Comparison of ENCODE assay signal across 11 mouse cellular contexts in the genomic region with DNA sequence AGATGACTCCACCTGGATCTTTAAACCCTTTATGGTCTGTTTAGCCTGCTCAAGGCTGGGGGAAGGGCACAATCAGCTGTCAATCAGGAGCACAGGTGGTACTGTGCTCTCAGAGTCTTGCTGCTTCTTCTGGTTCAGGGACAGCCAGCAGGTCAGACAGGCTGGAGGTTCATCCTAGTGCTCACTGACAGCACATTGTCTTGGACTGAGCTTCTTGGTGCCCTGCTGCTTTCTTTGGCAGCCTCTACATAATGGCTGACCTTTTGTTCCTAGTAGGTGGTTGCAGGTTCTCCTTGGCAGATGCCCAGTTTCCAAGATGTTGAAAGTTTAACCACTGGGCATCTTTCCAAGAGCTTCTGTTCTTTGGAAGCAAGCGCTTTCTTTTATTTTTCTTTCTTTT. TPM values are rescaled to one million over a fixed set of nuclear protein-coding genes. Genes with fewer than 3 reads are reported as not detected.
DNase-seq lines count a peak whose midpoint lies in the region; ATAC-seq and TF ChIP-seq lines count a peak whose summit lies in the region.
"Had no signal": no experiment of that assay in that cellular context is flagged by ENCODE, and none has a peak within 500 bp of the region (broad histone marks: within the 10 kb centered on the region; RNA-seq: fewer than 3 reads in every experiment).

No protein-coding gene starts in this region.

- no peak overlapping the region for H3K9ac ChIP-seq in kidney, embryonic 14.5 days (ENCODE audit: low read depth, low read length)
- no peak overlapping the region for H3K9ac ChIP-seq in neural tube, embryonic 15.5 days (replicated peaks)
- H3K9ac ChIP-seq: forebrain, embryonic 15.5 days; hindbrain, embryonic 12.5 days; liver, embryonic 14.5 days had no signal

- H3K4me2 ChIP-seq in kidney, embryonic 14.5 days (replicated peaks; ENCODE audit: low read depth, low read length), result no peak overlapping the region
- no peak overlapping the region for H3K4me2 ChIP-seq in neural tube, embryonic 15.5 days
- H3K4me2 ChIP-seq: forebrain, embryonic 15.5 days; hindbrain, embryonic 12.5 days had no signal

- no peak overlapping the region for H3K4me3 ChIP-seq in kidney, adult 2 months (ENCODE audit: insufficient read depth, low read depth, low read length)
- H3K4me3 ChIP-seq in kidney, embryonic 14.5 days (ENCODE audit: low read length), result no peak overlapping the region
- no peak overlapping the region for H3K4me3 ChIP-seq in lung, adult 2 months (replicated peaks; ENCODE audit: extremely low read depth, low read depth, low read length)
- no peak overlapping the region for H3K4me3 ChIP-seq in neural tube, embryonic 15.5 days (replicated peaks)
- H3K4me3 ChIP-seq: forebrain, embryonic 15.5 days; hindbrain, embryonic 12.5 days had no signal

- TF ChIP-seq POLR2A in kidney, adult 2 months (IDR thresholded peaks at IDR 0.05; ENCODE audit: low read depth, low read length), result no peak
- TF ChIP-seq POLR2A in lung, adult 2 months (IDR thresholded peaks at IDR 0.05; ENCODE audit: borderline replicate concordance, extremely low read depth, low read depth, low read length), result no peak

- peak; percentile 96 for DNase-seq in kidney, adult 2 months
- DNase-seq in adrenal gland, adult (ENCODE audit: inconsistent age in 2 of 2, low spot score in 1 of 2), result peak; percentile 44 to 87
- peak; percentile 87 for DNase-seq in cerebellum, adult 9-10 months
- DNase-seq in lung, adult 2 months, result peak; percentile 20
- DNase-seq in heart, adult 8-10 months (ENCODE audit: low spot score), result no peak
- no peak for DNase-seq in gastrocnemius, postnatal 4 days (ENCODE audit: low spot score in 2 of 2)

- no peak for ATAC-seq in kidney, embryonic 14.5 days (ENCODE audit: low FRiP score, low TSS enrichment)
- no peak for ATAC-seq in neural tube, embryonic 15.5 days (ENCODE audit: low FRiP score)
- ATAC-seq: forebrain, embryonic 15.5 days had no signal

- H3K27ac ChIP-seq in kidney, adult 2 months (ENCODE audit: insufficient read depth, low read depth, low read length), result 0 out of 2 replicates have a peak overlapping the region, but pooled peaks have one; percentile 21
- H3K27ac ChIP-seq in kidney, embryonic 14.5 days (ENCODE audit: low read depth, low read length), result no peak overlapping the region
- H3K27ac ChIP-seq in neural tube, embryonic 15.5 days (replicated peaks), result no peak overlapping the region
- H3K27ac ChIP-seq: forebrain, embryonic 15.5 days; hindbrain, embryonic 12.5 days; liver, embryonic 14.5 days had no signal

- no peak for TF ChIP-seq CTCF in kidney, adult 2 months (conservative IDR thresholded peaks at IDR 0.05; ENCODE audit: insufficient read depth, insufficient read length, low read depth, low read length)
- no peak for TF ChIP-seq CTCF in lung, adult 2 months (IDR thresholded peaks at IDR 0.05; ENCODE audit: insufficient read depth, low read length)

- no peaks in the 10 kb centered on the region for H3K9me3 ChIP-seq in kidney, embryonic 14.5 days (ENCODE audit: control insufficient read depth, low read length)
- no peaks in the 10 kb centered on the region for H3K9me3 ChIP-seq in neural tube, embryonic 15.5 days (replicated peaks)
- H3K9me3 ChIP-seq: forebrain, embryonic 15.5 days; hindbrain, embryonic 12.5 days had no signal

- H3K36me3 ChIP-seq in kidney, adult 2 months (ENCODE audit: control insufficient read depth, insufficient read depth, low read length), result no peaks in the 10 kb centered on the region
- no peaks in the 10 kb centered on the region for H3K36me3 ChIP-seq in kidney, embryonic 14.5 days (ENCODE audit: control insufficient read depth, insufficient read depth, low read length)
- no peaks in the 10 kb centered on the region for H3K36me3 ChIP-seq in neural tube, embryonic 15.5 days
- H3K36me3 ChIP-seq: forebrain, embryonic 15.5 days; hindbrain, embryonic 12.5 days had no signal

- no peaks in the 10 kb centered on the region for H3K27me3 ChIP-seq in kidney, adult 2 months (replicated peaks; ENCODE audit: control insufficient read depth, insufficient read depth, low read length)
- no peaks in the 10 kb centered on the region for H3K27me3 ChIP-seq in kidney, embryonic 14.5 days (ENCODE audit: control insufficient read depth, insufficient read depth, low read length)
- H3K27me3 ChIP-seq in neural tube, embryonic 15.5 days (replicated peaks), result no peaks in the 10 kb centered on the region
- H3K27me3 ChIP-seq: forebrain, embryonic 15.5 days; hindbrain, embryonic 12.5 days had no signal

- H3K4me1 ChIP-seq in kidney, adult 2 months (ENCODE audit: control insufficient read depth, insufficient read depth, low read length), result peaks cover 7% of the 10 kb centered on the region
- no peaks in the 10 kb centered on the region for H3K4me1 ChIP-seq in kidney, embryonic 14.5 days (ENCODE audit: control insufficient read depth, insufficient read depth, low read length)
- H3K4me1 ChIP-seq in lung, adult 2 months (ENCODE audit: control insufficient read depth, insufficient read depth, low read length), result 0 out of 2 replicates have a peak, but pooled peaks cover 2% of the 10 kb centered on the region
- H3K4me1 ChIP-seq in neural tube, embryonic 15.5 days, result no peaks in the 10 kb centered on the region
- H3K4me1 ChIP-seq: hindbrain, embryonic 12.5 days had no signal

- WGBS in kidney, adult 2 months, result 27% methylated on average over 1 of the region's 1 CpGs
- WGBS in kidney, embryonic 14.5 days, result 74% methylated on average over 1 of the region's 1 CpGs
- WGBS in lung, adult 2 months, result 48% methylated on average over 1 of the region's 1 CpGs
- 91% methylated on average over 1 of the region's 1 CpGs for WGBS in neural tube, embryonic 15.5 days

RNA-seq across cellular contexts. Expression of a gene that starts 55.1 kb away (rescaled TPM):
- 0.77 and 0.91 TPM in 2 replicates for polyA plus RNA-seq in kidney, adult 2 months (2012; rRNA removed)
- 0.08 TPM in 1 of 2 replicates, not detected in the other for polyA plus RNA-seq in kidney, embryonic 14.5 days (2014; fragmentation: Nextera tagmentation; extraction: Ambion mirVana)
- 0.95 and 1.9 TPM in 2 replicates for polyA plus RNA-seq in lung, adult 2 months (2012; rRNA removed)
- under 1 TPM in 3 of 4 experiments, not detected in 1; 0.06 to 0.17 (median 0.14) TPM for total RNA-seq in heart, adult 8-10 months (2022)
- polyA plus RNA-seq in neural tube, embryonic 15.5 days (2015; fragmentation: Nextera tagmentation; extraction: Ambion mirVana), result 12.9 and 16.3 TPM in 2 replicates
- under 1 TPM; 0.10 to 0.34 TPM for total RNA-seq in gastrocnemius, postnatal 4 days (2021)

Comparison
In these comparisons a context has a peak if more than half of its experiments do, and no peak if none do; other contexts are left out.
1. DNase-seq: peak in kidney, adult 2 months (single experiment), adrenal gland, adult (2 of 2), cerebellum, adult 9-10 months (single experiment) and lung, adult 2 months (single experiment); none in heart, adult 8-10 months (single experiment) and gastrocnemius, postnatal 4 days (0 of 2).